Mouse (Mus musculus): ENCODE measurements around the gene Lacc1. TPM values are rescaled to one million over a fixed set of nuclear protein-coding genes. Genes with fewer than 3 reads are reported as not detected.
A peak's percentile ranks its signal among the peaks of the same experiment; 100 is the strongest.
"Not testable (repeated sequence)": the region's sequence is repeated elsewhere in the genome, so short reads cannot be mapped to it uniquely, and the experiment has no call there.

Gene Lacc1
- polyA plus RNA-seq, 1 experiment from 2014 or later = 5.9 TPM

- 95% methylated on average over 2 of the region's 2 CpGs for WGBS
- H3K9ac ChIP-seq (replicated peaks; ENCODE audit: low read length); ATAC-seq (ENCODE audit: low FRiP score, low TSS enrichment): not testable (repeated sequence)
Measured at GRCm38 (mm10) chr14:76990351-76990750, 46.4 kb downstream of the Lacc1 start.

GRCm38 (mm10) chr14:76981781-76982180, 54.9 kb downstream of the Lacc1 start:
- no peaks in the 10 kb centered on the region for H3K36me3 ChIP-seq (ENCODE audit: insufficient read depth, low read length)
- H3K9ac ChIP-seq (replicated peaks; ENCODE audit: low read length) = no peak overlapping the region
- peak overlapping the region; percentile 50 for H3K27ac ChIP-seq (ENCODE audit: low read length)
- H3K4me3 ChIP-seq (ENCODE audit: low read length) = no peak overlapping the region
- peaks cover 18% of the 10 kb centered on the region for H3K4me1 ChIP-seq (ENCODE audit: insufficient read depth, low read length)
- no peak for ATAC-seq (ENCODE audit: low FRiP score, low TSS enrichment)
- no peaks in the 10 kb centered on the region for H3K9me3 ChIP-seq (ENCODE audit: low read length)
- 55% methylated on average over 1 of the region's 1 CpGs for WGBS
- H3K4me2 ChIP-seq (replicated peaks; ENCODE audit: low read depth, low read length) = no peak overlapping the region
- no peaks in the 10 kb centered on the region for H3K27me3 ChIP-seq (ENCODE audit: insufficient read depth, low read length)

More at GRCm38 (mm10) chr14:76990351-76990750, 46.4 kb downstream of the Lacc1 start:
- H3K27me3 ChIP-seq (ENCODE audit: insufficient read depth, low read length); H3K9me3 ChIP-seq (ENCODE audit: low read length); H3K4me1 ChIP-seq (ENCODE audit: insufficient read depth, low read length); H3K4me2 ChIP-seq (replicated peaks; ENCODE audit: low read depth, low read length); H3K27ac ChIP-seq (ENCODE audit: low read length); H3K4me3 ChIP-seq (ENCODE audit: low read length); H3K36me3 ChIP-seq (ENCODE audit: insufficient read depth, low read length): not testable (repeated sequence)

GRCm38 (mm10) chr14:76981176-76981575, 55.5 kb downstream of the Lacc1 start:
- ATAC-seq (ENCODE audit: low FRiP score, low TSS enrichment) = no peak
- no peaks in the 10 kb centered on the region for H3K36me3 ChIP-seq (ENCODE audit: insufficient read depth, low read length)
- 91% methylated on average over 4 of the region's 4 CpGs for WGBS
- no peak overlapping the region for H3K27ac ChIP-seq (ENCODE audit: low read length)
- H3K9ac ChIP-seq (replicated peaks; ENCODE audit: low read length) = no peak overlapping the region
- H3K27me3 ChIP-seq (ENCODE audit: insufficient read depth, low read length) = no peaks in the 10 kb centered on the region
- H3K9me3 ChIP-seq (ENCODE audit: low read length) = no peaks in the 10 kb centered on the region
- H3K4me3 ChIP-seq (ENCODE audit: low read length) = no peak overlapping the region
- H3K4me2 ChIP-seq (replicated peaks; ENCODE audit: low read depth, low read length) = no peak overlapping the region
- peaks cover 18% of the 10 kb centered on the region for H3K4me1 ChIP-seq (ENCODE audit: insufficient read depth, low read length)

- Histone ChIP-seq H3K27ac (ENCODE audit: low read length) (no peak overlapping the region), H3K27me3 (ENCODE audit: insufficient read depth, low read length) (no peaks in the 10 kb centered on the region), H3K4me2 (replicated peaks; ENCODE audit: low read depth, low read length) (no peak overlapping the region), H3K4me1 (ENCODE audit: insufficient read depth, low read length) (peaks cover 18% of the 10 kb centered on the region), H3K4me3 (ENCODE audit: low read length) (no peak overlapping the region), H3K9ac (replicated peaks; ENCODE audit: low read length) (no peak overlapping the region), H3K9me3 (ENCODE audit: low read length) (no peaks in the 10 kb centered on the region), H3K36me3 (ENCODE audit: insufficient read depth, low read length) (no peaks in the 10 kb centered on the region)
- WGBS = 55% methylated on average over 9 of the region's 9 CpGs
- no peak for ATAC-seq (ENCODE audit: low FRiP score, low TSS enrichment)
Measured at GRCm38 (mm10) chr14:76979569-76979968, 57.1 kb downstream of the Lacc1 start.

Other genes with a start within 250 kb of the Lacc1 start
- gene Ccdc122, start 132 bp downstream of the Lacc1 start, polyA plus RNA-seq (2015; fragmentation: Nextera tagmentation; extraction: Ambion mirVana) = 1.2 and 2.2 TPM in 2 replicates
- 7.7 and 7.9 TPM in 2 replicates for gene Enox1, start 119.9 kb upstream of the Lacc1 start, polyA plus RNA-seq (2015; fragmentation: Nextera tagmentation; extraction: Ambion mirVana)